Mouse (Mus musculus) kidney, adult 2 months (tissue): ENCODE results near the gene Enthd1.

ENCODE experiments used
- CTCF ChIP-seq: fragments of 200-500 bp; conservative IDR thresholded peaks from 2 replicates; pipeline ENCODE4 v1.5.1; 2011; ENCODE audit warnings: low read depth, mild to moderate bottlenecking, control low read depth, low read length, moderate library complexity, mixed read lengths; ENCODE audit not compliant: insufficient read depth, insufficient read length
- POLR2A ChIP-seq: fragments of 200-500 bp; IDR thresholded peaks from one replicate; pipeline ENCODE4 v1.6.1; 2011; ENCODE audit warnings: low read depth, low read length, control low read depth

GRCm38 (mm10) chr15:80461446-80461845 is 103.5 kb downstream of the Enthd1 start:
- TF ChIP-seq POLR2A, result no peak
- no peak for TF ChIP-seq CTCF
